In the genomic region with DNA sequence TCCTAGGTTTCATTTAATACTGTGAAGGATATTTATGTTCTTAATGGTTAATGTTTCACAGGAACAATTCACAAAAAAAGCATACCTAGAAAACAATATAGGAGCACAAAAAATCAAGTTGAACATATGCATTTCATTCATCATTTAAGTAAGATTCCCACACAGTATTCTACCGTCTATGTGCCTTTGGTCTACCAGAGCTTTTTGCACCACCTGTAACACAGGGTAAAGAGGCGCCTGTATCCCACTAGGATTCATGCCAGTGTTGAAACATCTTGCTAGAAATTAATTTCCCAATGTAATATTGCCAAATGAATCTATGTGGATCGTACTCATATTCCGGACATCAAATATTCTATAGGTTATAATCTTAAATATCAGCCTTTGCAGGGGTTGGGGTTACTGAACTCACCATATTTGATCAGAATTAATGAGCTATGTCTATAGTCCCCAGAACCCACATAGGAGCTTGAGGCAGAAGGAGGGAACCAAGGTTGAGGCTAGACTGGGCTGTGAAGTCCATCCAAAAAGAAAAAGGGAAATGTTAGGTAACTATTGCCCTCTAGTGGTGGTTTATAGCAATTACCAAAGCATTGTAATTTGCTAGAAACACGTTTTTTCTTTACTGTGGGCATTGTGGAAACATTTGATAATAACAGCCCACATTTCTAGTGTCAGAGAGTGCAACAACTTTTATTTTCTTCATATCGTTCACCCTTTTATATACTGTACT, we compare ENCODE assay signal across 8 mouse cellular contexts.
A peak's percentile ranks its signal among the peaks of the same experiment; 100 is the strongest.
DNase-seq lines count a peak whose midpoint lies in the region; ATAC-seq and TF ChIP-seq lines count a peak whose summit lies in the region.

No protein-coding gene starts in this region.

- no peak overlapping the region for H3K4me3 ChIP-seq in gastrocnemius, adult 2 months
- H3K4me3 ChIP-seq in neural tube, embryonic 11.5 days (ENCODE audit: low read depth, low read length): no peak overlapping the region
- no peak overlapping the region for H3K4me3 ChIP-seq in forebrain, embryonic 13.5 days

- TF ChIP-seq CTCF in gastrocnemius, adult 2 months (IDR thresholded peaks at IDR 0.05): peak; percentile 73

- no peaks in the 10 kb centered on the region for H3K4me1 ChIP-seq in neural tube, embryonic 11.5 days (ENCODE audit: control insufficient read depth, insufficient read depth, low read length)
- no peaks in the 10 kb centered on the region for H3K4me1 ChIP-seq in forebrain, embryonic 13.5 days

- no peaks in the 10 kb centered on the region for H3K27me3 ChIP-seq in neural tube, embryonic 11.5 days (ENCODE audit: control insufficient read depth, insufficient read depth, low read length)
- H3K27me3 ChIP-seq in forebrain, embryonic 13.5 days: no peaks in the 10 kb centered on the region

- 60% methylated on average over 6 of the region's 6 CpGs for WGBS in neural tube, embryonic 11.5 days
- WGBS in forebrain, embryonic 13.5 days: 60% methylated on average over 6 of the region's 6 CpGs

- H3K9me3 ChIP-seq in neural tube, embryonic 11.5 days (ENCODE audit: control insufficient read depth, low read length): no peaks in the 10 kb centered on the region
- H3K9me3 ChIP-seq in forebrain, embryonic 13.5 days (replicated peaks): no peaks in the 10 kb centered on the region

- no peaks in the 10 kb centered on the region for H3K36me3 ChIP-seq in neural tube, embryonic 11.5 days (ENCODE audit: control insufficient read depth, insufficient read depth, low read length)
- no peaks in the 10 kb centered on the region for H3K36me3 ChIP-seq in forebrain, embryonic 13.5 days (ENCODE audit: poor library complexity, severe bottlenecking)

- DNase-seq in gastrocnemius, adult 2 months: no peak
- DNase-seq in gastrocnemius, adult 18-20 months (ENCODE audit: low spot score): no peak
- peak; percentile 18 for DNase-seq in neural tube, embryonic 11.5 days (ENCODE audit: low spot score)
- DNase-seq in neural tube, embryonic 10.5 days (ENCODE audit: extremely low spot score, low spot score): no peak
- peak; percentile 9 for DNase-seq in naive thymus-derived CD4-positive, alpha-beta T cell, adult 2 months (ENCODE audit: low read depth)
- DNase-seq in right cerebral cortex, adult 2 months (ENCODE audit: low spot score in 2 of 2): no peak
- DNase-seq in gastrocnemius, postnatal 10 days: no peak

- H3K27ac ChIP-seq in gastrocnemius, adult 2 months: no peak overlapping the region
- no peak overlapping the region for H3K27ac ChIP-seq in neural tube, embryonic 11.5 days (ENCODE audit: low read depth, low read length)
- H3K27ac ChIP-seq in forebrain, embryonic 13.5 days: no peak overlapping the region

- intact Hi-C loops in gastrocnemius, adult 2 months (cut with DNase I): loop anchor here (10.0 kb wide), 3 partner anchors 73 to 627 kb away; no protein-coding TSS in a partner anchor

- no peak overlapping the region for H3K9ac ChIP-seq in neural tube, embryonic 11.5 days (ENCODE audit: low read length)
- no peak overlapping the region for H3K9ac ChIP-seq in forebrain, embryonic 13.5 days

- no peak overlapping the region for H3K4me2 ChIP-seq in neural tube, embryonic 11.5 days (ENCODE audit: low read depth)
- H3K4me2 ChIP-seq in forebrain, embryonic 13.5 days: no peak overlapping the region

- peak; percentile 69; the same call in 1 of the 2 replicates for ATAC-seq in neural tube, embryonic 11.5 days (ENCODE audit: insufficient read depth, low FRiP score, low TSS enrichment)
- peak; percentile 88 for ATAC-seq in forebrain, embryonic 13.5 days

Comparison
In these comparisons a context has a peak if more than half of its experiments do, and no peak if none do; other contexts are left out.
1. DNase-seq: peak in neural tube, embryonic 11.5 days (single experiment) and naive thymus-derived CD4-positive, alpha-beta T cell, adult 2 months (single experiment); none in gastrocnemius, adult 2 months (single experiment), gastrocnemius, adult 18-20 months (single experiment), neural tube, embryonic 10.5 days (single experiment), right cerebral cortex, adult 2 months (0 of 2) and gastrocnemius, postnatal 10 days (single experiment).